Mouse (Mus musculus): ENCODE measurements around the gene Nmral1. TPM values are rescaled to one million over a fixed set of nuclear protein-coding genes. Genes with fewer than 3 reads are reported as not detected.

The Nmral1 gene
- polyA plus RNA-seq, 1 experiment from 2014 or later: 65.1 TPM

DNA sequence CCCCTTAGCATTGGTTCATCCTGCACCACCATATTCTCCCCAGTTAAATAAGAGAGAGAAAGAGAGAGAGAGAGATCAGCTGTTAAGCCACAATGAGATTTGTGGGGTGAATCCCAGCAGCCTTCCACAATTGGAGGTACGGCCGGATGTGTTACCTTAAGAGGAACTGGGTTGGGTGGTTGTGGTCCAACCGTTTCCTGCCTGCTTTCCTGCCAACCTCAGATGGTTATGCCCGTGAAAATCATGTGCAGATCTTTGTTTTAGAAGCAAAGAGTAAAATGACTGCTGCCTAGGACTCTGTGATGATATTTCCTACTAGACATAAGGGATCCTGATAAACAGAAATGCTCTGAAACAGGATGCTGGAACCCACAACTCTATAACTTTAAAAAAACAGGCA is 45.1 kb downstream of the Nmral1 start:
- no peak overlapping the region for H3K9ac ChIP-seq
- ATAC-seq (ENCODE audit: low FRiP score): no peak
- 79% methylated on average over 4 of the region's 4 CpGs for WGBS

DNA sequence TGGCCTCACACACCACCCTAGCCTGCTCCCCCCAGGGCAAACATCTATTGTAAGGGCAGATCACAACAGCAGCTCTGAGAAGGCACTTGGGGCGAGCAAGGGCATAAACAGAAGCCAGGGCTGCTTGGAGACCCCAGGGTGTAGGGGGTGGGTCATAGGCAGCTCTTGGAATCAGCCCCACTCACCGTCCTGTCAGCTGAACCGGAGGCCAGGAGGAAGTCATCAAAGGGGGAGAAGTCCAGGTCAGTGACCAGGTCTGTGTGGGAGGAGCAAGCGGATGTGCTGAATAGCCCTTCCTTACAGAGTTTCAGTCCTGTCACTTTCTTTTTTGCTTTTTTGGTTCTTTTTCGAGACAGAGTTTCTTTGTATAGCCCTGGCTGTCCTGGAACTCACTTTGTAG is 48.8 kb downstream of the Nmral1 start:
- no peak overlapping the region for H3K4me3 ChIP-seq
- H3K36me3 ChIP-seq: peaks cover 59% of the 10 kb centered on the region
- H3K27me3 ChIP-seq: no peaks in the 10 kb centered on the region
- 78% methylated on average over 5 of the region's 5 CpGs for WGBS
- H3K27ac ChIP-seq: no peak overlapping the region
- no peaks in the 10 kb centered on the region for H3K4me1 ChIP-seq (replicated peaks)
- H3K9me3 ChIP-seq: no peaks in the 10 kb centered on the region
- H3K9ac ChIP-seq: no peak overlapping the region
- ATAC-seq (ENCODE audit: low FRiP score): no peak
- H3K4me2 ChIP-seq: no peak overlapping the region

More for the DNA sequence above, 45.1 kb downstream of the Nmral1 start:
- H3K4me2 ChIP-seq: no peak overlapping the region
- no peak overlapping the region for H3K4me3 ChIP-seq
- H3K27ac ChIP-seq: no peak overlapping the region
- H3K36me3 ChIP-seq: peaks cover 49% of the 10 kb centered on the region
- H3K4me1 ChIP-seq (replicated peaks): peaks cover 15% of the 10 kb centered on the region
- H3K9me3 ChIP-seq: no peaks in the 10 kb centered on the region
- no peaks in the 10 kb centered on the region for H3K27me3 ChIP-seq

DNA sequence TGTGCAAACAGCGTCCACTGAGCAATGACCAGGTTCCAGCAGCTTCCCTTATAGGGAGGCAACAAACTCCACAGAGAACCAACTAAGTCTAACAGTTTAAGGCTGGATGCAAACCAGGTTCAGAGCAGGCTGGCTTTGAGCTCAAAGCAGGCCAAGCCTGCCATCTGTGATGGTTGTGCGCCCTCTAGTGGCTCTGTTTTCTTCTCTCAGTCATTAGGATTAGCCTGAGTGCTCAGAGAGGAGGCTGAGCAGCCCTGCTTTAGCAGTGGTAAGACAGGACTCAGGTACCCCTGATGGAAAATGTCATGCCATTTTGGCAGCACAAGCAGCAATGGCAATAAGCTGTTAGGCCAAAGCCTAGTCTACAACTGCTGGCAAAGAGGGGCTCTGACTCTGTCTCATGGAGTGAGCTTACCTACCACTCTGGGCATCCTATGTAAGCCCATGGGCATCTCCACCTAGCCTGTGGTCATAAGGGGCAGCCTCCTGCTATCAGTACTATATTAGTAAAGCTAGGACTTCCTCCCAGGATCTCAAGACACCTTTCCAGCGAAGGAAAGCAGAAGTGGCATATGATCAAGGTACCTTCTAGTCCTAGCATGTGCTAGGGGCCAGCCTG is 51.9 kb downstream of the Nmral1 start:
- WGBS: 29% methylated on average over 3 of the region's 3 CpGs
- H3K36me3 ChIP-seq: peaks cover 65% of the 10 kb centered on the region
- no peak overlapping the region for H3K4me2 ChIP-seq
- no peaks in the 10 kb centered on the region for H3K4me1 ChIP-seq (replicated peaks)
- peak; percentile 86 for ATAC-seq (ENCODE audit: low FRiP score)
- H3K27me3 ChIP-seq: no peaks in the 10 kb centered on the region
- H3K9ac ChIP-seq: no peak overlapping the region
- no peak overlapping the region for H3K27ac ChIP-seq
- H3K4me3 ChIP-seq: no peak overlapping the region
- H3K9me3 ChIP-seq: no peaks in the 10 kb centered on the region

DNA sequence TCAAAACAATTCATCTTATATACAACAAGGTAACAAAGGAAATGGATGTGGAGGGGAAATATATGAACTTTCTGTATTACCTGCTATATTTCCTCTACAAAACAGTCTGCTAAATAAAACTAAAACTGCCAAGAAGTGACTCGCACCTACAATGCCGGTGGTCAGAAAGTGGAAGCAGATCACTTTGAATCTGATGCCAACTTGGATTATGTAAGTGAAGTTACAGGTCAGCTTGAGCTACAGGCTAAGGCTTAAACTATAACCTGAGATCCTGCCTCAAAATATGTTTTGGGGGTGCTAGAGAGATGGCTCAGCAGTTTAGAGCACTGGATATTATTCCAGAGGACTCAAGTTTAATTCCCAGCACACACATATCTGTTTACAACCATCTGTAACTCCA is 53.4 kb downstream of the Nmral1 start:
- no peak for ATAC-seq (ENCODE audit: low FRiP score)
- H3K27me3 ChIP-seq: no peaks in the 10 kb centered on the region
- no peak overlapping the region for H3K4me3 ChIP-seq
- H3K9ac ChIP-seq: no peak overlapping the region
- no peak overlapping the region for H3K4me2 ChIP-seq
- 95% methylated on average over 2 of the region's 2 CpGs for WGBS
- H3K4me1 ChIP-seq (replicated peaks): no peaks in the 10 kb centered on the region
- H3K27ac ChIP-seq: no peak overlapping the region
- H3K9me3 ChIP-seq: no peaks in the 10 kb centered on the region
- H3K36me3 ChIP-seq: peaks cover 70% of the 10 kb centered on the region

DNA sequence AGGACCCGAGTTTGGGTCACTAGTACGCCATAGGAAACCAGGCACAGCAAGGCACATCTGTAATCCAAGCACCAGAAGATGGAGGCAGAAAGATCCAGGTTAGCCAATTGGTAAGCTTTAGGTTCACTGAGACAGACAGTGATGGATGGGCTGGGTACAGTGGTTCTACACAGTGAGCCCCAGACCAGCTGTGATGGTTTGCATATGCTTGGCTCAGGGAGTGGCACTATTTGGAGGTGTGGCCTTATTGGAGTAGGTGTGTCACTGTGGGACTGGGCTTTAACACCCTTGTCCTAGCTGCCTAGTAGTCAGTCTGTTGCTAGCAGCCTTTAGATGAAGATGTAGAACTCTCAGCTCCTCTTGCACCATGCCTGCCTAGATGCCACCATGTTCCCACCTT is 55.4 kb downstream of the Nmral1 start:
- Histone ChIP-seq H3K4me1 (replicated peaks) (peaks cover 6% of the 10 kb centered on the region), H3K9me3 (no peaks in the 10 kb centered on the region), H3K4me3 (no peak overlapping the region), H3K27ac (no peak overlapping the region), H3K4me2 (no peak overlapping the region), H3K27me3 (no peaks in the 10 kb centered on the region), H3K36me3 (peaks cover 58% of the 10 kb centered on the region), H3K9ac (no peak overlapping the region)
- ATAC-seq (ENCODE audit: low FRiP score): no peak
- WGBS: 92% methylated on average over 2 of the region's 2 CpGs

DNA sequence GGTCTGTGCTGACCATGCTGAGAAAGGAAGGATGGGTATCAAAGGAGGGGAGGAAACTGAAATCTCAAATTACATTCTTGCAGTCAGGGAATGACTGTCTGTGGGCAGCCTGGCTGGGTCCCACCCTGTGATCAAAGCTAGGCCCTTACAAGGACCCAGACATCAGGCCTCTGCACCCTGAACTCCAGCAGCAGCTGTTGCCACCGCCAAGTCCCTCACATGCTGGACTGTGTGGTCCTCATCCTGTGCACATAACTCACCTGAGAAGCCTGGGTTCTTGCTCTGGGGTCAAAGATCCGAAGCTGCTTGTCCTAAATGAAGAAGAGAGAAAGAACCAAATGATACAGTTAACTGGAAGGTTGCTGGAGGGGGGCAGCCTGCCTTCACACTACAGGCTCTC is 57.6 kb downstream of the Nmral1 start:
- WGBS: 87% methylated on average over 2 of the region's 2 CpGs

More for the DNA sequence above, 57.6 kb downstream of the Nmral1 start:
- H3K27me3 ChIP-seq: no peaks in the 10 kb centered on the region
- no peaks in the 10 kb centered on the region for H3K9me3 ChIP-seq
- ATAC-seq (ENCODE audit: low FRiP score): no peak
- H3K4me3 ChIP-seq: no peak overlapping the region
- peaks cover 9% of the 10 kb centered on the region for H3K4me1 ChIP-seq (replicated peaks)
- H3K9ac ChIP-seq: no peak overlapping the region
- H3K27ac ChIP-seq: no peak overlapping the region
- H3K36me3 ChIP-seq: peaks cover 39% of the 10 kb centered on the region
- H3K4me2 ChIP-seq: no peak overlapping the region

Other genes starting within 250 kb of the Nmral1 start
- 24.6 and 27.0 TPM in 2 replicates for gene Srl, start 177.5 kb downstream of the Nmral1 start, polyA plus RNA-seq (2015; fragmentation: Nextera tagmentation; extraction: Ambion mirVana)
- 9.6 and 10.0 TPM in 2 replicates for gene Tfap4, start 159.5 kb downstream of the Nmral1 start, polyA plus RNA-seq (2015; fragmentation: Nextera tagmentation; extraction: Ambion mirVana)
- gene Glis2, start 124.6 kb downstream of the Nmral1 start, polyA plus RNA-seq (2015; fragmentation: Nextera tagmentation; extraction: Ambion mirVana): 21.8 and 22.5 TPM in 2 replicates
- 169 and 188 TPM in 2 replicates for gene Pam16, start 94.4 kb downstream of the Nmral1 start, polyA plus RNA-seq (2015; fragmentation: Nextera tagmentation; extraction: Ambion mirVana)
- 6.3 and 7.3 TPM in 2 replicates for gene Vasn, start 79.4 kb downstream of the Nmral1 start, polyA plus RNA-seq (2015; fragmentation: Nextera tagmentation; extraction: Ambion mirVana)
- gene Dnaja3, start 79.4 kb downstream of the Nmral1 start, polyA plus RNA-seq (2015; fragmentation: Nextera tagmentation; extraction: Ambion mirVana): 52.7 and 54.8 TPM in 2 replicates
- 29.1 and 30.7 TPM in 2 replicates for gene Coro7, start 39.6 kb downstream of the Nmral1 start, polyA plus RNA-seq (2015; fragmentation: Nextera tagmentation; extraction: Ambion mirVana)
- gene Hmox2, start 7.0 kb upstream of the Nmral1 start, polyA plus RNA-seq (2015; fragmentation: Nextera tagmentation; extraction: Ambion mirVana): 94.6 and 96.7 TPM in 2 replicates
- 111 and 116 TPM in 2 replicates for gene Cdip1, start 70.9 kb upstream of the Nmral1 start, polyA plus RNA-seq (2015; fragmentation: Nextera tagmentation; extraction: Ambion mirVana)
- 0.65 TPM in 2 replicates for gene 4930562C15Rik, start 116.1 kb upstream of the Nmral1 start, polyA plus RNA-seq (2015; fragmentation: Nextera tagmentation; extraction: Ambion mirVana)
- 53.7 and 54.1 TPM in 2 replicates for gene Ubald1, start 161.0 kb upstream of the Nmral1 start, polyA plus RNA-seq (2015; fragmentation: Nextera tagmentation; extraction: Ambion mirVana)
- gene Mgrn1, start 166.9 kb upstream of the Nmral1 start, polyA plus RNA-seq (2015; fragmentation: Nextera tagmentation; extraction: Ambion mirVana): 107 and 115 TPM in 2 replicates
- 128 and 131 TPM in 2 replicates for gene Nudt16l1, start 219.4 kb upstream of the Nmral1 start, polyA plus RNA-seq (2015; fragmentation: Nextera tagmentation; extraction: Ambion mirVana)
- 73.4 and 77.6 TPM in 2 replicates for gene Anks3, start 244.8 kb upstream of the Nmral1 start, polyA plus RNA-seq (2015; fragmentation: Nextera tagmentation; extraction: Ambion mirVana)

All from hindbrain, embryonic 13.5 days (tissue).